Mouse (Mus musculus): Measurements from ENCODE around the gene Sae1. TPM values are rescaled to one million over a fixed set of nuclear protein-coding genes. Genes with fewer than 3 reads are reported as not detected.
"Not testable (repeated sequence)": the region's sequence is repeated elsewhere in the genome, so short reads cannot be mapped to it uniquely, and the experiment has no call there.

Sae1 gene
- polyA plus RNA-seq, 1 experiment: 256 TPM

- H3K4me1 ChIP-seq (ENCODE audit: control insufficient read depth, insufficient read depth, low read length): no peaks in the 10 kb centered on the region
- peak overlapping the region; percentile 84 for H3K9ac ChIP-seq (ENCODE audit: low read depth, poor library complexity, severe bottlenecking)
- H3K9me3 ChIP-seq (replicated peaks; ENCODE audit: control insufficient read depth, insufficient read depth, low read length, poor library complexity, severe bottlenecking): no peaks in the 10 kb centered on the region
- no peaks in the 10 kb centered on the region for H3K27me3 ChIP-seq (ENCODE audit: control insufficient read depth, insufficient read depth, low read length, poor library complexity, severe bottlenecking)
- peak overlapping the region; percentile 85 for H3K27ac ChIP-seq (ENCODE audit: insufficient read depth, low read length)
- H3K4me3 ChIP-seq (ENCODE audit: low read depth, low read length): peak overlapping the region; percentile 47
- no peaks in the 10 kb centered on the region for H3K36me3 ChIP-seq (ENCODE audit: control insufficient read depth, insufficient read depth, low read length, poor library complexity, severe bottlenecking)
- TF ChIP-seq POLR2A (IDR thresholded peaks at IDR 0.05; ENCODE audit: insufficient read depth, low read length): peak; percentile 62
- no peak for TF ChIP-seq CTCF (IDR thresholded peaks at IDR 0.05; ENCODE audit: low read depth, low read length)
- peak; percentile 68; the same call in 1 of the 2 replicates for TF ChIP-seq EP300 (IDR thresholded peaks at IDR 0.05; ENCODE audit: insufficient read depth, low read depth, low read length)
These were observed 78.9 kb downstream of the Sae1 start for GRCm38 (mm10) chr7:16308555-16309317.

- Histone ChIP-seq H3K4me3 (ENCODE audit: low read depth, low read length) (peak within 1 kb of the TSS; percentile 47), H3K9ac (ENCODE audit: low read depth, poor library complexity, severe bottlenecking) (peak within 1 kb of the TSS; percentile 84), H3K27ac (ENCODE audit: insufficient read depth, low read length) (peak within 1 kb of the TSS; percentile 85)
- H3K27me3 ChIP-seq (ENCODE audit: control insufficient read depth, insufficient read depth, low read length, poor library complexity, severe bottlenecking); H3K36me3 ChIP-seq (ENCODE audit: control insufficient read depth, insufficient read depth, low read length, poor library complexity, severe bottlenecking); H3K9me3 ChIP-seq (replicated peaks; ENCODE audit: control insufficient read depth, insufficient read depth, low read length, poor library complexity, severe bottlenecking); H3K4me1 ChIP-seq (ENCODE audit: control insufficient read depth, insufficient read depth, low read length): not testable (repeated sequence)
These were observed 79.5 kb downstream of the Sae1 start, which contains the start of gene Bbc3 for GRCm38 (mm10) chr7:16308093-16308492. TSS of gene Bbc3 (plus strand) at chr7:16308393.

- not testable (repeated sequence) for H3K36me3 ChIP-seq (ENCODE audit: control insufficient read depth, insufficient read depth, low read length, poor library complexity, severe bottlenecking); H3K9ac ChIP-seq (ENCODE audit: low read depth, poor library complexity, severe bottlenecking); H3K4me3 ChIP-seq (ENCODE audit: low read depth, low read length); H3K4me1 ChIP-seq (ENCODE audit: control insufficient read depth, insufficient read depth, low read length); H3K9me3 ChIP-seq (replicated peaks; ENCODE audit: control insufficient read depth, insufficient read depth, low read length, poor library complexity, severe bottlenecking); H3K27me3 ChIP-seq (ENCODE audit: control insufficient read depth, insufficient read depth, low read length, poor library complexity, severe bottlenecking)
- H3K27ac ChIP-seq (ENCODE audit: insufficient read depth, low read length): peak overlapping the region; percentile 85
These were observed 80.5 kb downstream of the Sae1 start for GRCm38 (mm10) chr7:16307141-16307540.

- Histone ChIP-seq H3K36me3 (ENCODE audit: control insufficient read depth, insufficient read depth, low read length, poor library complexity, severe bottlenecking) (no peaks in the 10 kb centered on the region), H3K27ac (ENCODE audit: insufficient read depth, low read length) (no peak overlapping the region), H3K4me1 (ENCODE audit: control insufficient read depth, insufficient read depth, low read length) (peaks cover 1% of the 10 kb centered on the region), H3K9ac (ENCODE audit: low read depth, poor library complexity, severe bottlenecking) (peak overlapping the region; percentile 46), H3K27me3 (ENCODE audit: control insufficient read depth, insufficient read depth, low read length, poor library complexity, severe bottlenecking) (no peaks in the 10 kb centered on the region), H3K9me3 (replicated peaks; ENCODE audit: control insufficient read depth, insufficient read depth, low read length, poor library complexity, severe bottlenecking) (no peaks in the 10 kb centered on the region), H3K4me3 (ENCODE audit: low read depth, low read length) (peak overlapping the region; percentile 56)
- TF ChIP-seq EP300 (IDR thresholded peaks at IDR 0.05; ENCODE audit: insufficient read depth, low read depth, low read length): no peak
- no peak for TF ChIP-seq CTCF (IDR thresholded peaks at IDR 0.05; ENCODE audit: low read depth, low read length)
- TF ChIP-seq POLR2A (IDR thresholded peaks at IDR 0.05; ENCODE audit: insufficient read depth, low read length): no peak
These were observed 88.1 kb downstream of the Sae1 start for GRCm38 (mm10) chr7:16299419-16300035.

GRCm38 (mm10) chr7:16298927-16299326 lies 88.7 kb downstream of the Sae1 start:
- Histone ChIP-seq H3K36me3 (ENCODE audit: control insufficient read depth, insufficient read depth, low read length, poor library complexity, severe bottlenecking) (no peaks in the 10 kb centered on the region), H3K9me3 (replicated peaks; ENCODE audit: control insufficient read depth, insufficient read depth, low read length, poor library complexity, severe bottlenecking) (no peaks in the 10 kb centered on the region), H3K9ac (ENCODE audit: low read depth, poor library complexity, severe bottlenecking) (0 out of 2 replicates have a peak overlapping the region, but pooled peaks have one; percentile 46), H3K4me1 (ENCODE audit: control insufficient read depth, insufficient read depth, low read length) (peaks cover 1% of the 10 kb centered on the region), H3K27me3 (ENCODE audit: control insufficient read depth, insufficient read depth, low read length, poor library complexity, severe bottlenecking) (no peaks in the 10 kb centered on the region), H3K4me3 (ENCODE audit: low read depth, low read length) (no peak overlapping the region), H3K27ac (ENCODE audit: insufficient read depth, low read length) (no peak overlapping the region)
- TF ChIP-seq EP300 (IDR thresholded peaks at IDR 0.05; ENCODE audit: insufficient read depth, low read depth, low read length) (no peak), CTCF (IDR thresholded peaks at IDR 0.05; ENCODE audit: low read depth, low read length) (no peak), POLR2A (IDR thresholded peaks at IDR 0.05; ENCODE audit: insufficient read depth, low read length) (no peak)

- H3K9ac ChIP-seq (ENCODE audit: low read depth, poor library complexity, severe bottlenecking): peak overlapping the region; percentile 57; the same call in 1 of the 2 replicates
- no peaks in the 10 kb centered on the region for H3K36me3 ChIP-seq (ENCODE audit: control insufficient read depth, insufficient read depth, low read length, poor library complexity, severe bottlenecking)
- peaks cover 1% of the 10 kb centered on the region for H3K4me1 ChIP-seq (ENCODE audit: control insufficient read depth, insufficient read depth, low read length)
- H3K9me3 ChIP-seq (replicated peaks; ENCODE audit: control insufficient read depth, insufficient read depth, low read length, poor library complexity, severe bottlenecking): no peaks in the 10 kb centered on the region
- H3K4me3 ChIP-seq (ENCODE audit: low read depth, low read length): no peak overlapping the region
- H3K27me3 ChIP-seq (ENCODE audit: control insufficient read depth, insufficient read depth, low read length, poor library complexity, severe bottlenecking): no peaks in the 10 kb centered on the region
- TF ChIP-seq CTCF (IDR thresholded peaks at IDR 0.05; ENCODE audit: low read depth, low read length): no peak
- TF ChIP-seq POLR2A (IDR thresholded peaks at IDR 0.05; ENCODE audit: insufficient read depth, low read length): no peak
- no peak for TF ChIP-seq EP300 (IDR thresholded peaks at IDR 0.05; ENCODE audit: insufficient read depth, low read depth, low read length)
- 0 out of 2 replicates have a peak overlapping the region, but pooled peaks have one; percentile 8 for H3K27ac ChIP-seq (ENCODE audit: insufficient read depth, low read length)
These were observed 90.0 kb downstream of the Sae1 start for GRCm38 (mm10) chr7:16297616-16298015.

All from ES-Bruce4 (cell line).